Mouse (Mus musculus) cerebellum, postnatal 14 days (tissue): ENCODE measurements at regions not wholly inside any gene's neighbourhood (a gene's known extent, or its start where the extent isn't known, plus 50 kb on each side); places are given as distances from the start of the nearest gene placed in this dataset.
A peak's percentile ranks its signal among the peaks of the same experiment; 100 is the strongest.

Source experiments
- DNase-seq, 2 experiments: peaks; one replicate each; pipeline ENCODE4 v3.0.0; 2021; ENCODE audit warnings: mixed read lengths in 2 of 2

GRCm38 (mm10) chr16:54770871-54771270, 526.9 kb downstream of the Zpld1 start:
- DNase-seq, result no peak

- no peak for DNase-seq
These were observed 553.6 kb downstream of the Zpld1 start for GRCm38 (mm10) chr16:54744188-54744587.

- DNase-seq, result no peak
These were observed 564.3 kb downstream of the Zpld1 start for GRCm38 (mm10) chr16:54733516-54733915.

- DNase-seq, result no peak
These were observed 589.9 kb downstream of the Zpld1 start for GRCm38 (mm10) chr16:54707880-54708279.

GRCm38 (mm10) chr16:54682815-54683214, 615.0 kb downstream of the Zpld1 start:
- no peak for DNase-seq

GRCm38 (mm10) chr16:54648728-54649525, 648.9 kb downstream of the Zpld1 start:
- no peak for DNase-seq

- DNase-seq, result no peak
These were observed 650.0 kb downstream of the Zpld1 start for GRCm38 (mm10) chr16:54647821-54648220.

- no peak for DNase-seq
These were observed 651.5 kb downstream of the Zpld1 start for GRCm38 (mm10) chr16:54646252-54646651.

GRCm38 (mm10) chr16:54629183-54629582, 668.6 kb downstream of the Zpld1 start:
- no peak for DNase-seq

- peak; percentile 8 to 43 for DNase-seq
These were observed 705.1 kb downstream of the Zpld1 start for GRCm38 (mm10) chr16:54592643-54593042.
